Mouse (Mus musculus) lung, embryonic 16.5 days (tissue): ENCODE results near the gene Fas. TPM values are rescaled to one million over a fixed set of nuclear protein-coding genes. Genes with fewer than 3 reads are reported as not detected.

Experiments used
- ATAC-seq: fragments of 200-750 bp; cut with Nextera tagmentation; 2 replicates; pipeline ENCODE4 v1.8.0; 2017; ENCODE audit warnings: low read depth, mild to moderate bottlenecking, moderate library complexity
- H3K27ac ChIP-seq: fragments of 300-500 bp; sonication (generic); 2 replicates; pipeline ENCODE4 v1.5.1; 2014; ENCODE audit warnings: mild to moderate bottlenecking, control low read depth, low read length
- H3K27me3 ChIP-seq: fragments of 300-500 bp; sonication (generic); 2 replicates; pipeline ENCODE4 v1.6.1; 2014; ENCODE audit warnings: low read depth, low read length, mixed read lengths; ENCODE audit not compliant: control insufficient read depth, insufficient read depth
- H3K36me3 ChIP-seq: fragments of 300-500 bp; sonication (generic); 2 replicates; pipeline ENCODE4 v1.6.1; 2014; ENCODE audit warnings: low read length; ENCODE audit not compliant: control insufficient read depth, insufficient read depth
- H3K4me1 ChIP-seq: fragments of 300-500 bp; sonication (generic); replicated peaks from 2 replicates; pipeline ENCODE4 v1.6.1; 2014; ENCODE audit warnings: low read length, mixed read lengths; ENCODE audit not compliant: control insufficient read depth, insufficient read depth
- H3K4me2 ChIP-seq: fragments of 300-500 bp; sonication (generic); 2 replicates; pipeline ENCODE4 v1.6.1; 2014; ENCODE audit warnings: low read depth, low read length, control low read depth
- H3K4me3 ChIP-seq: fragments of 300-500 bp; sonication (generic); 2 replicates; pipeline ENCODE4 v1.5.1; 2014; ENCODE audit warnings: mild to moderate bottlenecking, low read length, control low read depth
- H3K9ac ChIP-seq: fragments of 300-500 bp; sonication (generic); 2 replicates; pipeline ENCODE4 v1.6.1; 2014; ENCODE audit warnings: low read length, control low read depth
- H3K9me3 ChIP-seq: fragments of 300-500 bp; sonication (generic); 2 replicates; pipeline ENCODE4 v1.6.1; 2016; ENCODE audit warnings: low read length; ENCODE audit not compliant: control insufficient read depth
- WGBS: fragments of 180-500 bp; shearing (Covaris S2); extraction: QIAGEN DNeasy Blood & Tissue Kit; methylation state at CpG from one replicate; pipeline ENCODE4 v1.1.7; 2014; 5-methylcytosine and 5-hydroxymethylcytosine counted together
- polyA plus RNA-seq: library from polyadenylated mRNA; unstranded; fragments of >200 nt; fragmentation: Nextera tagmentation; extraction: Ambion mirVana; gene quantifications from 2 replicates; pipeline ENCODE4 v1.2.1, GENCODE M21; 2015

The Fas gene
- polyA plus RNA-seq, 1 experiment from 2014 or later: 14.2 TPM

DNA sequence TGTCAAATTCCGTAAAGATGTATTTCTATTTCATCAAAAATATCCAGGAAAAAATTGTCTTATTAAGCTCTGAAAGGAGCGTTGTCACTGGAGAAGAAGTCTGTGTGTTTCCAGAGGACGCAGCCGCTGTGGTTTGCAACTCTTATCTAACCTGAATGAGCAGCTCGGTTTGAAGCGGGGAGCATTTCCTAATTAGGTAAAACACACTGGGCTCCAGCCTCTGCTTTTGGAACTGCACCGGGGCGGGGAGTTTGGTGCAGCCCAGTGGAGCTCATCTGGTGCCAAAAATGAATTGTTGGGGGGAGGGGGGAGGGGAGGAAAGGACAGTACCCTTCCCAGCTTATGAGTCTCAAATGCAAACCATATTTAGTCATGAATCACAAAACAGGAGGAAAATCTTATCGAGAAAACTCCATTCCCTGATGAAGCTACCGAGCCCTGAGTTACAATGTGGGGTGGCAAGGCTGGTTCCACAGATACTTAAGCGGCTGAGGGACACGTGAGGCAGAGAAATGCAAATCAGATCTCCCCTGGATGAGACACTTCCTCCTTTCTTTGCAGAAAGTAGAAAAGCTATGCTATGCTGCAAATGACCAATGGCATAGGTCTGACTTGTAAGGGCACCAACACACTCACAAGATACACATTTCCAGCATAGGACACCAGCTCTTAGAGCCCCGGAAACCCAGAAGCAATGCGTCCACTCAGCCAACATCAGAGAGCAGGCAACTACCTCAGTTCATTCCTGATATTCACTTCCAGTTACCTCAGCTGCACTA lies 36.2 kb upstream of the Fas start:
- Histone ChIP-seq H3K4me2 (peak overlapping the region; percentile 24), H3K27ac (peak overlapping the region; percentile 91), H3K9ac (peak overlapping the region; percentile 67), H3K9me3 (no peaks in the 10 kb centered on the region), H3K36me3 (no peaks in the 10 kb centered on the region), H3K4me3 (peak overlapping the region; percentile 54), H3K4me1 (peaks cover 3% of the 10 kb centered on the region), H3K27me3 (no peaks in the 10 kb centered on the region)
- 25% methylated on average over 14 of the region's 14 CpGs for WGBS
- peak; percentile 37; the same call in 1 of the 2 replicates for ATAC-seq

DNA sequence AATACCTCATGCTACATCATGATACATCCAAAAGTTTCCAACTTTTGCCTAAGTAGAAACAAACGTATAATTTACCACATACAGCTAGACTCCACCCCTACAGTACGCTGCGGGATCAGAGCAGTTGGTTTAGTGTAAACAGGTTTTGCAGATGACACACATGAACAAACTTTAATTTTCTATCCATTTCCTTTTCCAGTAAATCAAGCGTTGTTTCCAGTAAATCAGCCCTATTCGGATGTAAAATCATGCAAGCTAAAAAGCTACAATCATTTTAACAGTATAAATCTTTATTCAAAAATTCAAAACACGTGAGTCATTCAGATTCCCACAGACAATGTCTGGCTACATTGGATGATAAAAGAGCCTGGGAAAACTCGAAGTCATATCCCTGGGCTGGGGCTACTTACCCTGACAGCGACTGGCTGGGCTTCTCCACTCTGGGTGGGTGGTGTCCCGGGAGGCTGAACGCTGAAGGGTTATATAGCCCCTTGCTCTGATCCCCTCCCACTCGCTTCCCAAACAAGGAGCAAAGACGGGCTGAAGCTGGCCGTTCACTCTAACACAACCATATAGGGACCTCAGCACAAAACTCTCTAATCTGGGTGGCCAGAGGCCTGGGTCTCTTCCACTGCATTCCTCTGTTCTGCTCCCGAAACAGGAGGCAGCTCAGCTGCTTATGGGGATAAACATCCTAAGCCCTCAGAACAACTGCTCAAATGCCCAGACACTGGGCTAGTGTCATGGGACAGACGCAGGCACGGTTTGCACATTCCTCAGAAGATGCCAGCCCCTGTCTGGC lies 35.4 kb upstream of the Fas start, which contains the start of gene Acta2:
TSS of gene Acta2 (minus strand) at position 711 of the 802 bp plus-strand sequence.
- Histone ChIP-seq H3K4me1 (peaks cover 3% of the 10 kb centered on the region), H3K27ac (peak within 1 kb of the TSS; percentile 91), H3K27me3 (no peaks in the 10 kb centered on the region), H3K36me3 (no peaks in the 10 kb centered on the region), H3K4me2 (peak within 1 kb of the TSS; percentile 24), H3K9ac (peak within 1 kb of the TSS; percentile 67), H3K4me3 (peak within 1 kb of the TSS; percentile 54), H3K9me3 (no peaks in the 10 kb centered on the region)
- 29% methylated on average over 16 of the region's 16 CpGs for WGBS
- peak; percentile 93 for ATAC-seq

DNA sequence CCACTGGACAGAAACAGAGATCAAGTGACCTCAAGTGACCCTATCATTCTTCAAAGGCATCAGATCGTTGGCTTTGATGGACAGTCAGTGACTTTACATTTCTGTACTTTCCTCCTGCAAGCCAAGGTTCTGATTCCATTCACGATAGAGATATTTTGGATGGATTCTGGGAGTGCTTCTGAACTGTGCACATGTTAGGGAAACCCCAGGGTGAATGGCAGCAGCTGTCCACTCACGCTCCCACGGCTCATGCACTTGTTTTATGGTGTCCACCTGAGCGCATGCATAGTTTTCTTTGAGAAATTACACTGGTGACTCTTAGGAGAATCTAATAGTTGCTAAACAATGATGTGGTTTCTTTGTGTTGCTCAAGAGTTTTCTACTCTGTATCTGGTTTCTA lies 34.3 kb upstream of the Fas start:
- no peak for ATAC-seq
- WGBS: 77% methylated on average over 5 of the region's 5 CpGs
- H3K9me3 ChIP-seq: no peaks in the 10 kb centered on the region

DNA sequence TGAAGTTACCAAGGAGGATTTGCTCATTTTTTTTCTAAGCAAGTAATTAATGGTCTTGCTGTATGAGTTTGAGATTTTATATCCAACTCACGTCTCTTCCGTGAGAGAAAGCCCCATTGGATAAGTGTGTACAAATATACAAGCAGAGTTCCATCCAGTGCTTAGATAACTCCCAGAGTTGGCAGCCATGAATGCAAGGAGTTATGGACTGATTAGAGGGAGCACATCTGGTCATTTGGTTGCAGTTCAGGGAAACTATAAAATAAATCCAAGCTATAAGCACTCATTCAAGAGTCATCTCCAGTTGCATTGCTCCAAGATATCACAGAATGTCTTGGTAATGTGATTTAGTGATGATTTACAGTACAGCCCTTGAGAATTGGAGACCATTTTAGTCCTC lies 33.5 kb upstream of the Fas start:
- no peak overlapping the region for H3K4me3 ChIP-seq
- H3K9ac ChIP-seq: no peak overlapping the region
- H3K4me2 ChIP-seq: no peak overlapping the region
- WGBS: 50% methylated on average over 2 of the region's 2 CpGs
- no peaks in the 10 kb centered on the region for H3K36me3 ChIP-seq
- no peaks in the 10 kb centered on the region for H3K9me3 ChIP-seq
- peak; percentile 71 for ATAC-seq
- H3K27me3 ChIP-seq: no peaks in the 10 kb centered on the region
- peaks cover 3% of the 10 kb centered on the region for H3K4me1 ChIP-seq
- H3K27ac ChIP-seq: peak overlapping the region; percentile 43; the same call in 1 of the 2 replicates

More for the DNA sequence above, 34.3 kb upstream of the Fas start:
- Histone ChIP-seq H3K27ac (peak overlapping the region; percentile 91), H3K4me3 (no peak overlapping the region), H3K27me3 (no peaks in the 10 kb centered on the region), H3K4me1 (peaks cover 3% of the 10 kb centered on the region), H3K4me2 (no peak overlapping the region), H3K36me3 (no peaks in the 10 kb centered on the region), H3K9ac (no peak overlapping the region)

DNA sequence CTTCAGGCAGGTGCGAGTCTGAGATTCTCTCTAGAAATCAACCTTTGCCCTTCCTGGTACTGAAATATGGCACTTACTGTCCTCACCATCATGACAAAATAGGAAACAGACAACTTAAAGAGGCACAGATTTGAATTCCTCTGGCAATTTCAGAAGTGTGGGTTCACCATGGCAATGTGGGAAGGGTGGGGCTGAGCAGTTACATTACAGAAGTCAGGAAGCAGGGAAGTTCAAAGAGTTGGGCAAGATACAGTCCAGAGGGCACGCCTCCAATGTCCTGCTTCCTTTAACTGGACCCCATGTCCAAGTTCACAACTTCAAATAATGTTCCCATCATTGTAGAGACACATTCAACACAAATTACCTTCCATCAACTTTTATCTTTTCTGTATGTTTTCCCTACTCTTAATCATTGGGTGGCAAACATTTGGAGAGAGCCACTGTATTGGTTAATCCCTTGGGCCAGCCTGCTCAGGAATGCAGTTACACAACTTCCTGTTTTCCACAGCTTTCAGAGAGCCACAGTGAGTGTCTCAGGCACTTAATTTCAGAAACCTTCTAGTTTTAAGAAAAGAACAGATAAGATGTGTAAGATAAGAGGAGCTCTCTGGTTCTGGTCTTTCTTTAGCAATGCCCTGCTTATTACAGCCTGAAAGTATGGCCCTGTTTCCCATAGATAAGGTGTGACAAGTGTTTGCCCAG lies 28.0 kb upstream of the Fas start:
- H3K27ac ChIP-seq: peak overlapping the region; percentile 9; the same call in 1 of the 2 replicates

DNA sequence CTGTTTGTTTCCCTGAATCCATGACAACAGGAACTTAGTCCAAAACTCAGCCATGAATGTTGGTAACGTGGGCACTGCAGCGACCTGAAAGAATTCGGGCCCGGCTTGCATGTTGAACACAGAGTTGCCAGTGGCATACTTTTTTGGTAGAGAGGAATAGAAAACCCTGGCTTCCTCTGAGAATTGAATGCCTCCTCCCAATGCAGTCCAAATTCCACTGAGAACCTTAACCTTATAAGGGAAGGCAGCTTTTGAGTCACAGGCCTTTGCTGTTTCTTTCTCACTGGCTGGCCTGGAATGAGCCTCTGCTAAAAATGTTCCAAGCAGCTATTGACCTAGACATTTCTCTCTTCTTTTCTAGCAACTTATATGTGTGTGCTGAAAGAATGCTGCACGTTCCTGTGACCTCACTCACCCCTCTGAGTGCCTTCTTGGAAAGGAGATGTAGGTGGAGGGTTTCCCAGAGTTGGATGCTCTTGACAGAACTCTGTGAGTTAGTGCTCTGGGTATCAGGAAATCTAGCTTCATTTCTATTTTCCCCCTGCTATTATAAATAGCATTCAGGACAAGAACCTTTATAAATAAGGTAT lies 24.8 kb upstream of the Fas start:
- peaks cover 8% of the 10 kb centered on the region for H3K4me1 ChIP-seq
- WGBS: 64% methylated on average over 5 of the region's 5 CpGs
- peak; percentile 52; the same call in 1 of the 2 replicates for ATAC-seq
- H3K4me2 ChIP-seq: no peak overlapping the region
- no peak overlapping the region for H3K9ac ChIP-seq
- H3K27me3 ChIP-seq: no peaks in the 10 kb centered on the region
- no peaks in the 10 kb centered on the region for H3K36me3 ChIP-seq
- H3K4me3 ChIP-seq: no peak overlapping the region
- H3K27ac ChIP-seq: peak overlapping the region; percentile 2
- H3K9me3 ChIP-seq: no peaks in the 10 kb centered on the region

More for the DNA sequence above, 28.0 kb upstream of the Fas start:
- peaks cover 8% of the 10 kb centered on the region for H3K4me1 ChIP-seq
- no peak overlapping the region for H3K4me3 ChIP-seq
- peak; percentile 65; the same call in 1 of the 2 replicates for ATAC-seq
- no peak overlapping the region for H3K4me2 ChIP-seq
- no peaks in the 10 kb centered on the region for H3K9me3 ChIP-seq
- no peak overlapping the region for H3K9ac ChIP-seq
- 57% methylated on average over 2 of the region's 2 CpGs for WGBS
- H3K36me3 ChIP-seq: no peaks in the 10 kb centered on the region
- H3K27me3 ChIP-seq: no peaks in the 10 kb centered on the region

DNA sequence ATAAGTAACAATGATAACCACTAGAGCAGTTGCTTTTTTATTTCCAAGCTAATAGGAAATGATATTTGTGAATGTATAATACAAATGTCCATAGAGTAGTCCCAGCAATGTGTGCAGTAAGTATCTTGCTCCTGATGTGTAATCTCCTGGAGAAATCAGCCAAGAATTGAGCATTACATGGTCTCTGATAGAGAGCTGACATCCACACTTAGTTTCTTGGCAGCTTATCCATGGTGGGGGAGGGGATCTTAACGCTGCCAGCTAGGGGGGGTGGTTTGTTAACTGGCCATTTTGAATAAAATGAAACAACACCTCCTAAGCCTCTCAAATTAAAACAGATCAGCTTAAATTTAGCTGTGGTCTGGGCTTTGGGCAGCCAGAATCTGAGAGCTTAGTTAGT lies 21.5 kb upstream of the Fas start:
- no peak overlapping the region for H3K27ac ChIP-seq

DNA sequence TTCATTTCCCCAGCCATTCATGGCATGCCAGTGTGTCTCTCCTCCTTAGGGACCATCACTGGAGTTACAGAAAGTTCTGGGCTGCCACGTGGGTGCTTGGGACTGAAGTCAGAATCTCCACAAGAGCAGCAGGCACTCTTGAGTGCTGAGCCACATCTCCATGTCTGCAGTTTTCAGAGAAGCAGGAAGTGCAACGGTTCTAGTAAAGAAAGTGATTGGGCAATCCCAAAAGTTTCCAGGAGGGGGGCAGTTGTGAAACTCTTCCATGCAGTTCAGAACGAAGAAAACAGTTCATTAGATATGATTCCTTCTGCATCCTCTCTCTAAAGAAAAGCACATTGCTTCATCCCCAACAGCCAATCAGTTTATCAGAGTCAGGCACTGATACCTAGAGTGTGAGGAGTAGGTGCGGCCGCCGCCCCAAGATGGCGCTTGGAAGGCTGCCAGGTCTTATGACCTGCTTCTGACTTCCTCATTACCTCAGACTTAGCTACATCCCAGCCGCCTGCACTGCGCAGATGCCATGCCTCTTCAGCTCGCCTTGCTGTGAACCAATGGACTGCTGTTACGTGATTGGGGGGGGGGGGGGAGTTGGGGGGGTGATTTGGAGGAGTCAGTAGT lies 20.2 kb upstream of the Fas start:
- no peaks in the 10 kb centered on the region for H3K27me3 ChIP-seq
- ATAC-seq: peak; percentile 38
- no peak overlapping the region for H3K4me2 ChIP-seq
- 68% methylated on average over 11 of the region's 11 CpGs for WGBS
- peaks cover 2% of the 10 kb centered on the region; the same call in 1 of the 2 replicates for H3K4me1 ChIP-seq
- H3K9me3 ChIP-seq: no peaks in the 10 kb centered on the region
- H3K27ac ChIP-seq: no peak overlapping the region
- H3K36me3 ChIP-seq: no peaks in the 10 kb centered on the region
- no peak overlapping the region for H3K4me3 ChIP-seq
- H3K9ac ChIP-seq: no peak overlapping the region

More for the DNA sequence above, 21.5 kb upstream of the Fas start:
- H3K9ac ChIP-seq: no peak overlapping the region
- no peak overlapping the region for H3K4me2 ChIP-seq
- no peaks in the 10 kb centered on the region for H3K36me3 ChIP-seq
- no peaks in the 10 kb centered on the region for H3K27me3 ChIP-seq
- no peak overlapping the region for H3K4me3 ChIP-seq
- peak; percentile 45 for ATAC-seq
- H3K9me3 ChIP-seq: no peaks in the 10 kb centered on the region
- WGBS: 24% methylated on average over 1 of the region's 1 CpGs
- H3K4me1 ChIP-seq: peaks cover 2% of the 10 kb centered on the region; the same call in 1 of the 2 replicates
